Mouse (Mus musculus) stomach, postnatal 0 days (tissue): ENCODE data around the gene Hao2. TPM values are rescaled to one million over a fixed set of nuclear protein-coding genes. Genes with fewer than 3 reads are reported as not detected.
A peak's percentile ranks its signal among the peaks of the same experiment; 100 is the strongest.

Source experiments
- ATAC-seq: fragments of 200-750 bp; cut with Nextera tagmentation; 2 replicates; pipeline ENCODE4 v1.8.0; 2017; ENCODE audit not compliant: low FRiP score, low TSS enrichment
- DNase-seq: peaks from one replicate; pipeline ENCODE4 v3.0.0-alpha.2; 2016; ENCODE audit warnings: low spot score
- H3K27ac ChIP-seq: fragments of 300-500 bp; sonication (generic); replicated peaks from 2 replicates; pipeline ENCODE4 v1.5.1; 2014; ENCODE audit warnings: mild to moderate bottlenecking, control low read depth
- H3K27me3 ChIP-seq: fragments of 300-500 bp; sonication (generic); 2 replicates; pipeline ENCODE4 v1.6.1; 2014; ENCODE audit warnings: low read length; ENCODE audit not compliant: control insufficient read depth, insufficient read depth
- H3K36me3 ChIP-seq: fragments of 300-500 bp; sonication (generic); 2 replicates; pipeline ENCODE4 v1.6.1; 2014; ENCODE audit warnings: low read length, mixed read lengths; ENCODE audit not compliant: control insufficient read depth, insufficient read depth
- H3K4me1 ChIP-seq: fragments of 300-500 bp; sonication (generic); replicated peaks from 2 replicates; pipeline ENCODE4 v1.6.1; 2014; ENCODE audit warnings: antibody characterized with exemption; ENCODE audit not compliant: control insufficient read depth, insufficient read depth
- H3K4me2 ChIP-seq: fragments of 300-500 bp; sonication (generic); replicated peaks from 2 replicates; pipeline ENCODE4 v1.6.1; 2014; ENCODE audit warnings: low read depth, mild to moderate bottlenecking, control low read depth, moderate library complexity
- H3K4me3 ChIP-seq: fragments of 300-500 bp; sonication (generic); 2 replicates; pipeline ENCODE4 v1.5.1; 2014; ENCODE audit warnings: low read depth, low read length, control low read depth
- H3K9ac ChIP-seq: fragments of 300-500 bp; sonication (generic); 2 replicates; pipeline ENCODE4 v1.6.1; 2014; ENCODE audit warnings: mild to moderate bottlenecking, low read length, control low read depth, mixed read lengths
- H3K9me3 ChIP-seq: fragments of 300-500 bp; sonication (generic); 2 replicates; pipeline ENCODE4 v1.6.1; 2016; ENCODE audit warnings: low read length; ENCODE audit not compliant: control insufficient read depth
- CTCF ChIP-seq: IDR thresholded peaks from 2 replicates; pipeline ENCODE4 v1.5.1; 2016; ENCODE audit warnings: antibody characterized with exemption, low read depth, mild to moderate bottlenecking, moderate library complexity
- EP300 ChIP-seq: optimal IDR thresholded peaks from 2 replicates; pipeline ENCODE3; 2016; ENCODE audit warnings: antibody characterized with exemption
- WGBS: fragments of 180-500 bp; shearing (Covaris S2); extraction: QIAGEN DNeasy Blood & Tissue Kit; methylation state at CpG from one replicate; pipeline ENCODE4 v1.1.7; 2014; 5-methylcytosine and 5-hydroxymethylcytosine counted together
- polyA plus RNA-seq: library from polyadenylated mRNA; unstranded; fragments of >200 nt; fragmentation: Nextera tagmentation; extraction: Ambion mirVana; gene quantifications from 2 replicates; pipeline ENCODE4 v1.2.1, GENCODE M21; 2015

Hao2 gene
- polyA plus RNA-seq, 1 experiment from 2014 or later = not detected

DNA sequence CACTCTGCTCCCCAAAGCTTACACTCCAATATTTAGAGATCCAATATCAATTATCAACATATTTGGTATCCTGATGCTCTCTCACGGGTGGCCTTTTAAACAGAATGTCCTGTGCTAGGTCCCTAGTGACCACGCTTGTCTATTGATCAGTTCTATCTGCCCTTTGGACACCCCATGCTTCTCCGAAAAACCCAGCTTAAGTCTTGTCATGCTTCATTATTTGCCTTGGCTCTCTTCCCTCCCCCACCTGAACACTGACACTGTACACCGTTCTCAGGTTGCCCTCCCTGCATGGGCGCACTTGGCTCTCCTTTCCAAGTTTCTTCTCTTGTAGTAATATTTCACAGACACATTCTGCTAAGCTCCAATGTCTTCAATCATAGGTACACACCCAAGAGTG, 42.8 kb downstream of the Hao2 start:
- Histone ChIP-seq H3K4me2 (no peak overlapping the region), H3K9ac (no peak overlapping the region), H3K27me3 (no peaks in the 10 kb centered on the region), H3K9me3 (no peaks in the 10 kb centered on the region), H3K4me3 (no peak overlapping the region), H3K36me3 (no peaks in the 10 kb centered on the region), H3K27ac (no peak overlapping the region), H3K4me1 (no peaks in the 10 kb centered on the region)
- DNase-seq = no peak
- 68% methylated on average over 5 of the region's 5 CpGs for WGBS
- TF ChIP-seq EP300 = no peak
- TF ChIP-seq CTCF = no peak
- no peak for ATAC-seq

DNA sequence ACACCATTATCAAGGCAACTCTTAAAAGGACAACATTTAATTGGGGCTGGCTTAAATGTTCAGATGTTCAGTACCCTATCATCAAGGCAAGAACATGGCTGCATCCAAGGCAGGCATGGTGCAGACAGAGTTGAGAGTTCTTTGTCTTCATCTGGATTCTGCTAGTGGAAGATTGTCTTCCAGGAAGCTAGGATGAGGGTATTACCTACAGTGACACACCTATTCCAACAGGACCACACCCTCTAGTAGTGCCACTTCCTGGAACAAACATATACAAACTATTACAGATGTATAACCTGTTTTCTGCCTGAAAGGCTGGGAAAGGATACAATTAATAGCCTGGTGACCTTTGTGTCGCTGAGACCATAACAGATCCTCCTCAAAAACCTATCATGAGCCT, 44.1 kb downstream of the Hao2 start:
- no peaks in the 10 kb centered on the region for H3K4me1 ChIP-seq
- H3K4me2 ChIP-seq = no peak overlapping the region
- no peaks in the 10 kb centered on the region for H3K9me3 ChIP-seq
- WGBS = 81% methylated on average over 1 of the region's 1 CpGs
- no peaks in the 10 kb centered on the region for H3K36me3 ChIP-seq
- ATAC-seq = peak; percentile 83
- no peak for DNase-seq
- H3K9ac ChIP-seq = no peak overlapping the region
- no peak overlapping the region for H3K27ac ChIP-seq
- no peak overlapping the region for H3K4me3 ChIP-seq
- no peaks in the 10 kb centered on the region for H3K27me3 ChIP-seq
- no peak for TF ChIP-seq CTCF
- no peak for TF ChIP-seq EP300

Other genes starting within 250 kb of the Hao2 start
- not detected in 2 replicates for gene Hsd3b2, start 168.7 kb downstream of the Hao2 start, polyA plus RNA-seq
- 0.12 and 0.29 TPM in 2 replicates for gene Hsd3b3, start 130.1 kb downstream of the Hao2 start, polyA plus RNA-seq
- 0.15 TPM in 1 of 2 replicates, not detected in the other for gene Hsd3b6, start 78.8 kb downstream of the Hao2 start, polyA plus RNA-seq
- 1.6 TPM in 2 replicates for gene Hsd3b1, start 33.4 kb downstream of the Hao2 start, polyA plus RNA-seq
- 3.1 and 3.2 TPM in 2 replicates for gene Wars2, start 247.8 kb upstream of the Hao2 start, polyA plus RNA-seq